Mouse (Mus musculus) midbrain, embryonic 13.5 days (tissue): Measurements from ENCODE around the gene Iars. TPM values are rescaled to one million over a fixed set of nuclear protein-coding genes. Genes with fewer than 3 reads are reported as not detected.
"Not testable (repeated sequence)": the region's sequence is repeated elsewhere in the genome, so short reads cannot be mapped to it uniquely, and the experiment has no call there.

Experiments
- ATAC-seq: fragments of 200-750 bp; cut with Nextera tagmentation; 2 replicates; pipeline ENCODE4 v1.8.0; 2017; ENCODE audit warnings: mild to moderate bottlenecking, moderate TSS enrichment, moderate library complexity
- H3K27ac ChIP-seq: fragments of 300-500 bp; sonication (generic); 2 replicates; pipeline ENCODE4 v1.5.1; 2015; ENCODE audit warnings: inconsistent platforms, mild to moderate bottlenecking, moderate library complexity
- H3K27me3 ChIP-seq: fragments of 300-500 bp; sonication (generic); 2 replicates; pipeline ENCODE4 v1.6.1; 2015; ENCODE audit warnings: mild to moderate bottlenecking, inconsistent platforms
- H3K36me3 ChIP-seq: fragments of 300-500 bp; sonication (generic); 2 replicates; pipeline ENCODE4 v1.6.1; 2015; ENCODE audit warnings: mild to moderate bottlenecking, inconsistent platforms
- H3K4me1 ChIP-seq: fragments of 300-500 bp; sonication (generic); replicated peaks from 2 replicates; pipeline ENCODE4 v1.6.1; 2015; ENCODE audit warnings: inconsistent platforms
- H3K4me2 ChIP-seq: fragments of 300-500 bp; sonication (generic); replicated peaks from 2 replicates; pipeline ENCODE4 v1.6.1; 2015; ENCODE audit warnings: moderate library complexity, mild to moderate bottlenecking, inconsistent platforms
- H3K4me3 ChIP-seq: fragments of 300-500 bp; sonication (generic); replicated peaks from 2 replicates; pipeline ENCODE4 v1.5.1; 2015; ENCODE audit warnings: mild to moderate bottlenecking, inconsistent platforms
- H3K9ac ChIP-seq: fragments of 300-500 bp; sonication (generic); replicated peaks from 2 replicates; pipeline ENCODE4 v1.6.1; 2015; ENCODE audit warnings: mild to moderate bottlenecking, inconsistent platforms
- H3K9me3 ChIP-seq: fragments of 300-500 bp; sonication (generic); 2 replicates; pipeline ENCODE4 v1.6.1; 2016; ENCODE audit warnings: mild to moderate bottlenecking, inconsistent platforms
- WGBS: fragments of 180-500 bp; shearing (Covaris S2); methylation state at CpG from one replicate; pipeline ENCODE4 v1.1.7; 2015; 5-methylcytosine and 5-hydroxymethylcytosine counted together
- polyA plus RNA-seq: library from polyadenylated mRNA; unstranded; fragments of >200 nt; fragmentation: Nextera tagmentation; extraction: Ambion mirVana; gene quantifications from 2 replicates; pipeline ENCODE4 v1.2.1, GENCODE M21; 2015

Iars gene
- polyA plus RNA-seq, 1 experiment from 2014 or later, result 61.0 TPM

GRCm38 (mm10) chr13:49757966-49758365 lies 76.1 kb downstream of the Iars start:
- WGBS, result 85% methylated on average over 4 of the region's 4 CpGs
- H3K9ac ChIP-seq, result no peak overlapping the region
- H3K27ac ChIP-seq, result no peak overlapping the region
- no peaks in the 10 kb centered on the region for H3K9me3 ChIP-seq
- H3K36me3 ChIP-seq, result no peaks in the 10 kb centered on the region
- no peaks in the 10 kb centered on the region for H3K4me1 ChIP-seq
- H3K4me3 ChIP-seq, result no peak overlapping the region
- no peak overlapping the region for H3K4me2 ChIP-seq
- ATAC-seq, result no peak
- H3K27me3 ChIP-seq, result no peaks in the 10 kb centered on the region

GRCm38 (mm10) chr13:49760675-49761074 lies 78.8 kb downstream of the Iars start:
- Histone ChIP-seq H3K4me2 (no peak overlapping the region), H3K36me3 (no peaks in the 10 kb centered on the region), H3K27ac (no peak overlapping the region), H3K4me3 (no peak overlapping the region), H3K4me1 (no peaks in the 10 kb centered on the region), H3K27me3 (no peaks in the 10 kb centered on the region), H3K9me3 (no peaks in the 10 kb centered on the region), H3K9ac (no peak overlapping the region)
- no peak for ATAC-seq
- 60% methylated on average over 1 of the region's 1 CpGs for WGBS

GRCm38 (mm10) chr13:49762208-49762607 lies 80.3 kb downstream of the Iars start:
- 89% methylated on average over 14 of the region's 14 CpGs for WGBS
- Histone ChIP-seq H3K4me1 (0 out of 2 replicates have a peak, but pooled peaks cover 4% of the 10 kb centered on the region), H3K36me3 (no peaks in the 10 kb centered on the region), H3K9ac (no peak overlapping the region), H3K9me3 (no peaks in the 10 kb centered on the region), H3K27ac (no peak overlapping the region), H3K4me2 (no peak overlapping the region), H3K27me3 (no peaks in the 10 kb centered on the region), H3K4me3 (no peak overlapping the region)
- ATAC-seq, result no peak

- Histone ChIP-seq H3K4me1 (0 out of 2 replicates have a peak, but pooled peaks cover 4% of the 10 kb centered on the region), H3K9ac (no peak overlapping the region), H3K36me3 (no peaks in the 10 kb centered on the region), H3K4me2 (no peak overlapping the region), H3K4me3 (no peak overlapping the region), H3K9me3 (no peaks in the 10 kb centered on the region), H3K27me3 (no peaks in the 10 kb centered on the region), H3K27ac (no peak overlapping the region)
- WGBS, result 82% methylated on average over 8 of the region's 8 CpGs
- no peak for ATAC-seq
These were observed 83.4 kb downstream of the Iars start for GRCm38 (mm10) chr13:49765306-49765705.

GRCm38 (mm10) chr13:49766269-49766668 lies 84.4 kb downstream of the Iars start:
- H3K27ac ChIP-seq, result no peak overlapping the region
- no peak overlapping the region for H3K4me3 ChIP-seq
- H3K9me3 ChIP-seq, result no peaks in the 10 kb centered on the region
- 0 out of 2 replicates have a peak, but pooled peaks cover 4% of the 10 kb centered on the region for H3K4me1 ChIP-seq
- H3K4me2 ChIP-seq, result no peak overlapping the region
- ATAC-seq, result 0 out of 2 replicates have a peak, but pooled peaks have one; percentile 27
- H3K9ac ChIP-seq, result no peak overlapping the region
- WGBS, result 73% methylated on average over 9 of the region's 9 CpGs
- no peaks in the 10 kb centered on the region for H3K36me3 ChIP-seq
- H3K27me3 ChIP-seq, result no peaks in the 10 kb centered on the region

GRCm38 (mm10) chr13:49768048-49768447 lies 86.1 kb downstream of the Iars start:
- Histone ChIP-seq H3K4me2 (no peak overlapping the region), H3K4me3 (no peak overlapping the region), H3K9me3 (no peaks in the 10 kb centered on the region), H3K36me3 (no peaks in the 10 kb centered on the region), H3K4me1 (0 out of 2 replicates have a peak, but pooled peaks cover 4% of the 10 kb centered on the region), H3K27ac (no peak overlapping the region), H3K27me3 (no peaks in the 10 kb centered on the region), H3K9ac (no peak overlapping the region)
- no peak for ATAC-seq
- 96% methylated on average over 2 of the region's 2 CpGs for WGBS

GRCm38 (mm10) chr13:49769111-49769510 lies 87.2 kb downstream of the Iars start:
- 80% methylated on average over 16 of the region's 16 CpGs for WGBS
- H3K27ac ChIP-seq, result no peak overlapping the region
- no peaks in the 10 kb centered on the region for H3K27me3 ChIP-seq
- ATAC-seq, result no peak
- 0 out of 2 replicates have a peak, but pooled peaks cover 4% of the 10 kb centered on the region for H3K4me1 ChIP-seq
- H3K4me3 ChIP-seq, result no peak overlapping the region
- no peaks in the 10 kb centered on the region for H3K36me3 ChIP-seq
- H3K4me2 ChIP-seq, result no peak overlapping the region
- H3K9me3 ChIP-seq, result no peaks in the 10 kb centered on the region
- no peak overlapping the region for H3K9ac ChIP-seq

GRCm38 (mm10) chr13:49771536-49771935 lies 89.6 kb downstream of the Iars start:
- H3K27me3 ChIP-seq, H3K27ac ChIP-seq, H3K4me3 ChIP-seq, H3K4me2 ChIP-seq, H3K9me3 ChIP-seq, ATAC-seq, H3K4me1 ChIP-seq, H3K9ac ChIP-seq, H3K36me3 ChIP-seq: not testable (repeated sequence)

Other genes with a start within 250 kb of the Iars start
- 0.85 and 0.89 TPM in 2 replicates for gene Tes3-ps, start 188.8 kb upstream of the Iars start, polyA plus RNA-seq
- 1.8 and 2.1 TPM in 2 replicates for gene Ecm2, start 177.3 kb upstream of the Iars start, polyA plus RNA-seq
- 0.28 and 0.41 TPM in 2 replicates for gene Aspn, start 137.7 kb upstream of the Iars start, polyA plus RNA-seq
- 0.40 and 0.43 TPM in 2 replicates for gene Omd, start 99.6 kb upstream of the Iars start, polyA plus RNA-seq
- gene Ogn, start 74.1 kb upstream of the Iars start, polyA plus RNA-seq, result 6.6 and 6.7 TPM in 2 replicates
- gene Cenpp, start 29.3 kb upstream of the Iars start, polyA plus RNA-seq, result 12.7 and 13.7 TPM in 2 replicates
- gene Nol8, start 29.0 kb upstream of the Iars start, polyA plus RNA-seq, result 20.5 and 23.0 TPM in 2 replicates
- gene Gm30302, start 116.9 kb downstream of the Iars start, polyA plus RNA-seq, result not detected in 2 replicates